Mouse (Mus musculus) thymus, postnatal 4 days (tissue): Measurements from ENCODE around the gene Ap2b1.

ENCODE experiments used
- DNase-seq: peaks from one replicate; pipeline ENCODE4 v3.0.0; 2021

The Ap2b1 gene

DNA sequence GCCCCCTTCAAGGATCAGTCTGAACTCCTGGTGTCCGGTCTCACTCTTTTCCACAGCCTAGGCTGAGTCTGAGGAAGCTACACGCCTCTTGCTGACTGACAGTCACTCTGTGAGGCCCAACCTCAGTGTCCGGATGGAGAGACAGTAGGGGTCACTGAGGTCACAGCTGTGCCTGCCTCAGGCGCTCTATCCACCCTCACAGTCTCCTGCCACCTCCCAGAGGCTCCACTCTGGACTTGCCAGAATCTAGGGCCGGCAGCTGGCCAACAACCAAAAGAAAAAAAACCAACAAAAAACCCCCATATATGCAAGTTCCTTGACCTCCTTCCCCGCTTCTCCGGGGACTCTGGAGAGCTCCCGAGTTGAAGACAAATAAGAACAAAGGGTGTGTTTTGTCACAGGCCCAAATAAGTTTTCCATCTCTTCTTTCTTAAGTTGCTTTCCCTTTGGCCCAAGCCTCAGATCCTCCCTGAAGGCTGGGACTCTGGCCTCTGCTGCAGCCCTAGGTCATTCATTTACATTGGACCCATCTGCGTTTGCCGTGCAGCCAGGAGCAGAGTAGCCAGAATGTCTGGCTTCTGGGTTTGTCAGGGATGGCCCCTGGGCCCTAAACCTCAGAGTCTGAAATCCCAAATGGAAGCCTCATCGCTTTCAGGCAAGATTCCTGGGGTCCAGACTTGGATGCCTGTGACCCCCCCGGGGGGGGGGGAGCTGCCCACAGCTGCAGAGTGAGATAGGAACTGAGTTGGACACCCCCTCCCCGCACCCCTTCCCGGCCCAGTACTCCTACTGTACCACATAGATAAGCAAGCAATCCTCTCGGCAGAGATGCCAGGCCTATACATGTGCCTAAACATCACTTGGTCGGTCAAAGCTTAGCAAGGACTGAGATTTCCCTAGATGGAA is 149.4 kb downstream of the Ap2b1 start:
- no peak for DNase-seq

DNA sequence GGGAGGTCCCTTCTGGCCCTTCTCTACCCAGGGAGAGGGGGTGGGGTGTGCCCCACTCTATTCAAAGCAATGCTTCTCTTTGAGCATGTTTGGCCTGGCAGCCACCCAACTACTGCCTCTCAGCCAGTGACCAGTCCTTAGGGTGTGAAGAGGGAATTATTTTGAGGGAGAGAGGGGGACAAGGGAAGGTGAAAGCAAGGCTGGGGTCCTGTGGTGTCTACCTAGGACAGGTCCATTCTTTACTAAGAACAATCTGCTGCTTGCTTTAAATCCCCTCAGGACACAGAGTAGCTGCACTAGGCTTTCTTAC is 150.1 kb downstream of the Ap2b1 start:
- no peak for DNase-seq

DNA sequence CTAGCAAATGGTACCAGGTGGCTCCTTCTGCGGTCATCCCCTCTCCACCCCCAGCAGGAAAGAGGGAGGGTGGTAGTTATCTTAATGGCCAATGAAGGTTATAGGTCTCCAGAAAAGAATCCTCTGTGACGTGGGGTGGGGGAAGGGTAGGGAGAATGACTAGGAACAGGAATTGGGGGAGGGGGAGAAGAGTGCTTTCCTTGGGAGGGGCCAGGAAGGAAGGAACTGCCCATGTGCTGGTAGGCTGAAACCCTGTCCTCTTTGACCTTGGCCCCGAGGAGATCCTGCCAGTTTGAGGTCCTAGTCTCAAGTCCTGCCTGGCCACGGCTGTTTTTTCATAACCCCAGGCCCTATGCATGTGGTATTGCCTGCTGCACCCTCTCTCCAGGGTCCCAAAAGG is 150.5 kb downstream of the Ap2b1 start:
- DNase-seq = no peak

DNA sequence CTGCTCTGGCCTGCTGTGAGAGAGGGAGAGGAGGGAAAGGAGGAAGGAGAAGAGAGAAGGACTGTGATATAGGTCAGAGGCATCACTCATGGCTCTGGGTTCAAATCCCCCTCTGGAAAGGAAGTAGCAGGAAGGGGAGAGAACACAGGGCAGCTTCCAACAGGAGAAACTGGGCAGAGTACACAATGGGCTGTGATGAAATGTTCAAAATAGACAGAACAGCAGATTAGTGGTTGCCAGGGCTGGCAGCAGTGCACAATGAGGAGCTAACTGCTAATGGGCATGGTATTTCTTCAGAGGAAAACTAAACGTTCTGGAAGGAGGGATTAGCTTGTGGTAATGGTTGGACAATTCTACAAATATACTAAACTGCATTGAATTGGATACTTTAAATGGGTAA is 151.7 kb downstream of the Ap2b1 start:
- DNase-seq = no peak

DNA sequence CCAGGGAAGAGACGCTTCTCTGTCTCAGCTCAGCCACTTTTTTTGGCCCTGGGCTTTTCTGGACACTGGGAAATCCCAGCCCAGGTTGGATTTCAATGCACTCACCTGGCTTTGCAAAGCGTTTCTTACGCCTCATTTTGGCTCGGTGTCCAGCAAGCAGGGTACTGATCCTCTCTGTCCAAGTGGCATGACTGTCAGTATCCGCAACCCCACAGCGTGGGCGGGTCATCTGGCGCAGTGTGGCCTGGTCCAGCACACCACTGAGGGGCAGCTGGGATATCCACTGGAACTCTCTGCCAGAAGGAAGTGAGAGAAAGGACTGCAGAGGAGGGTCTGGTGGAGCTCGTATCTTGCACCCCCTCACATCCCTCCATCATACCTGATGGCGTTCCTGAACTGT is 152.5 kb downstream of the Ap2b1 start:
- no peak for DNase-seq

DNA sequence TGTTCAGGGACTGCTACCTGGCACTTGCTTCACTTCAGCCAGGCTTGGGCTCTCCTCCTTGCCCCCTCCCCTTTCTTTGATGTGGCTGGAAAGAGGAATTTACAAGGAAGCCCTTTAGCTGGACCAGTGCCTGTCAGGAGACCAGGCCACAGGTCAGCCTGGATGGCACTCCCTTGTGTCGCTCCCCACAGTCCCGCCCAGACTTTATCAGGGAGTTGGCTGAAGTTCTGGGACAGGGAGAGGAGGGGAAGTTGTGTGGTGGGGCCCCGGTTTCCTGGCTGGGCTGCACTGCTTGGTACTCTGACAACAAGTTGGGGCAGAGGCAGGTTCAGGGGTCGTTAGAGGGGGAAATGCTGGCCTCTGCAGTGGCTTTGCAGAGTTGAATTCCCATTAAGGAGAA is 155.7 kb downstream of the Ap2b1 start:
- DNase-seq = no peak
